Mouse (Mus musculus) small intestine, adult 2 months (tissue): Measurements from ENCODE around the gene Abhd14a. TPM values are rescaled to one million over a fixed set of nuclear protein-coding genes. Genes with fewer than 3 reads are reported as not detected.

Source experiments
- H3K27ac ChIP-seq: fragments of 200-500 bp; 2 replicates; pipeline ENCODE4 v1.5.1; 2012; ENCODE audit warnings: low read depth, low read length, control low read depth, inconsistent platforms; ENCODE audit not compliant: insufficient read depth
- H3K27me3 ChIP-seq: fragments of 200-500 bp; 2 replicates; pipeline ENCODE4 v1.6.1; 2012; ENCODE audit warnings: mild to moderate bottlenecking, moderate library complexity, low read length, inconsistent platforms; ENCODE audit not compliant: control insufficient read depth, insufficient read depth
- H3K36me3 ChIP-seq: fragments of 200-500 bp; 2 replicates; pipeline ENCODE4 v1.6.1; 2012; ENCODE audit warnings: mild to moderate bottlenecking, low read length, control low read depth, inconsistent platforms; ENCODE audit not compliant: control insufficient read depth, insufficient read depth
- H3K4me1 ChIP-seq: fragments of 200-500 bp; 2 replicates; pipeline ENCODE4 v1.6.1; 2012; ENCODE audit warnings: low read length, inconsistent platforms, mixed read lengths; ENCODE audit not compliant: control insufficient read depth, insufficient read depth, insufficient read length
- H3K4me3 ChIP-seq: fragments of 200-500 bp; 2 replicates; pipeline ENCODE4 v1.5.1; 2012; ENCODE audit warnings: low read depth, mild to moderate bottlenecking, control low read depth, inconsistent platforms, low read length, moderate library complexity
- CTCF ChIP-seq: fragments of 200-500 bp; IDR thresholded peaks from 2 replicates; pipeline ENCODE4 v1.5.1; 2012; ENCODE audit warnings: low read depth, mild to moderate bottlenecking, control low read depth, inconsistent platforms, low read length, moderate library complexity, mixed read lengths; ENCODE audit not compliant: insufficient replicate concordance, insufficient read length; ENCODE audit errors: extremely low read depth
- POLR2A ChIP-seq: fragments of 200-500 bp; IDR thresholded peaks from 2 replicates; pipeline ENCODE4 v1.6.1; 2012; ENCODE audit warnings: low read depth, mild to moderate bottlenecking, control low read depth, inconsistent platforms, low read length, moderate library complexity
- WGBS: fragments of 180-500 bp; shearing (Covaris S2); methylation state at CpG from one replicate; pipeline ENCODE4 v1.1.7; 2018; 5-methylcytosine and 5-hydroxymethylcytosine counted together
- polyA plus RNA-seq: library from polyadenylated mRNA; depleted of rRNA; stranded (reverse); fragments of >200 nt; gene quantifications from 2 replicates; pipeline ENCODE4 v1.2.3, GENCODE M21; 2012

Abhd14a gene
- polyA plus RNA-seq, 1 experiment: 28.9 TPM

- no peaks in the 10 kb centered on the region for H3K36me3 ChIP-seq
- H3K27ac ChIP-seq: no peak overlapping the region
- 86% methylated on average over 2 of the region's 2 CpGs for WGBS
- H3K4me1 ChIP-seq: peaks cover 18% of the 10 kb centered on the region
- TF ChIP-seq CTCF (no peak), POLR2A (no peak)
- no peaks in the 10 kb centered on the region for H3K27me3 ChIP-seq
- H3K4me3 ChIP-seq: no peak overlapping the region
Observed at GRCm38 (mm10) chr9:106451899-106452298, 4.4 kb upstream of the Abhd14a start.

GRCm38 (mm10) chr9:106451298-106451697, 3.8 kb upstream of the Abhd14a start:
- H3K36me3 ChIP-seq: no peaks in the 10 kb centered on the region
- no peak for TF ChIP-seq CTCF
- TF ChIP-seq POLR2A: no peak
- H3K4me3 ChIP-seq: no peak overlapping the region
- no peak overlapping the region for H3K27ac ChIP-seq
- H3K27me3 ChIP-seq: no peaks in the 10 kb centered on the region
- WGBS: 81% methylated on average over 11 of the region's 11 CpGs
- peaks cover 21% of the 10 kb centered on the region for H3K4me1 ChIP-seq

DNA sequence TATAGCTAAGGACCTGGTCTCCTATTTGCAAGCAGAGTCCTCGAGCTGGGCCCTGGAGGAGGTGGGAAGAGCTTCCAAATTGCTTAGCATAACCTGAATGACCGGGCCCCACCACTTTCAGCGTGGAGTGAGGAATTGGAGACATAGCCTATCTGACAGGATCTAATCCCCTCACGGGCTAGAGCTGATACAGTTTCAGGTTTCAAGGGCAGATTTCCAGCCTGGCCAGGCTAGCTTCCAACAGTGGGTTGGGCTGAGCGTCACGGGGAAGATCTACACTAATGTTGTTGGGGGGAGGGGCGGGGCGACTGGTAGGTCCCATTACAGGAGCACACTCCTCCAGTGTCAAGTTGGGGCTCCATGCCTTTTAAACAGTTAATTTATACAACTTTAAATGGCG, 3.2 kb upstream of the Abhd14a start:
- H3K36me3 ChIP-seq: no peaks in the 10 kb centered on the region
- H3K4me1 ChIP-seq: peaks cover 27% of the 10 kb centered on the region
- WGBS: 40% methylated on average over 9 of the region's 9 CpGs
- no peaks in the 10 kb centered on the region for H3K27me3 ChIP-seq
- no peak for TF ChIP-seq POLR2A
- no peak for TF ChIP-seq CTCF
- no peak overlapping the region for H3K27ac ChIP-seq
- no peak overlapping the region for H3K4me3 ChIP-seq

DNA sequence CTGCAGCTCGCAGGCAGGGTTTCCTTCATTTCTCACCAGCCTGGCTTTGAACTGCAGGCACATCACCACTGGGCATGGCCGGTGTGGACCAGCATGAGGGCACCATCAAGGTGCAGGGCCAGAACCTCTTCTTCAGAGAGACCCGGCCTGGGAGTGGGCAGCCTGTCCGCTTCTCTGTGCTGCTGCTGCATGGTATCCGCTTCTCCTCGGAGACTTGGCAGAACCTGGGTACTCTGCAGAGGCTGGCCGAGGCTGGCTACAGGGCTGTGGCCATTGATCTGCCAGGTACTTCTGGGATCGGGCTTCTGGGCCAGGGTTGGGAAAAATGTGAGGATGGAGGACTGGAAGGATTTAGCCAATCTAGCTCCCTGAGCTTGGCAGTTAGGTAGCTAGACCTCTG, 2.5 kb upstream of the Abhd14a start:
- Histone ChIP-seq H3K36me3 (no peaks in the 10 kb centered on the region), H3K27me3 (no peaks in the 10 kb centered on the region), H3K4me3 (no peak overlapping the region), H3K27ac (no peak overlapping the region), H3K4me1 (peaks cover 32% of the 10 kb centered on the region)
- TF ChIP-seq CTCF (no peak), POLR2A (no peak)
- 94% methylated on average over 8 of the region's 8 CpGs for WGBS

DNA sequence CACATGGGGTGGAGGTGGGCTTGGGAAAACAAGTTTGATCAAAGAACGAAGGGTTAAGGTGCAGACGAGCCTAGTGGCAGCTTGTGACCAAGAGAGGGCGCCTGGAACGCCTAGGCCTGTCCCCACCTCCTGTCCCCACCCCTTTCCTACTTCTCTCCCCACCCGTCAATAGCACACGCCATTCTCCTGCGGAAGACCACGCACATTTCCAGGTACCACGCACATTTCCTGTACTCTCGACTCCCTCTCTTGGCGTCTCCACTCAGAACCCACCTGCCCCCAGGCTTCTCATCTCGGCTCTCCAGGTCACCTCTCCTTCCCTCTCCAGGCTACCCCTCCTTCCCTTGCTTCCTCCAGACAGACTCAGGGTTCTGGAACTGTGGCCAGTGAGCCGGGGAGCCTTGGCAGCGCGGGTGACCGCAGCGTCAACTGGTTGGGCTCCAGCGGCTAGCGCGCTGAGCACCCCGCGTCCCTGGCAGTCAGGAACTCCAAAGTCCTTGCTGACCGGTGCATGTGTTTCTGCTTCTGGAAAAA, 1.1 kb upstream of the Abhd14a start:
- peak overlapping the region; percentile 74 for H3K4me3 ChIP-seq
- TF ChIP-seq CTCF: peak; percentile 84
- peak; percentile 24; the same call in 1 of the 2 replicates for TF ChIP-seq POLR2A
- under 1% methylated on average over 23 of the region's 23 CpGs for WGBS
- H3K27me3 ChIP-seq: no peaks in the 10 kb centered on the region
- H3K27ac ChIP-seq: peak overlapping the region; percentile 72
- no peaks in the 10 kb centered on the region for H3K36me3 ChIP-seq
- peaks cover 31% of the 10 kb centered on the region for H3K4me1 ChIP-seq

DNA sequence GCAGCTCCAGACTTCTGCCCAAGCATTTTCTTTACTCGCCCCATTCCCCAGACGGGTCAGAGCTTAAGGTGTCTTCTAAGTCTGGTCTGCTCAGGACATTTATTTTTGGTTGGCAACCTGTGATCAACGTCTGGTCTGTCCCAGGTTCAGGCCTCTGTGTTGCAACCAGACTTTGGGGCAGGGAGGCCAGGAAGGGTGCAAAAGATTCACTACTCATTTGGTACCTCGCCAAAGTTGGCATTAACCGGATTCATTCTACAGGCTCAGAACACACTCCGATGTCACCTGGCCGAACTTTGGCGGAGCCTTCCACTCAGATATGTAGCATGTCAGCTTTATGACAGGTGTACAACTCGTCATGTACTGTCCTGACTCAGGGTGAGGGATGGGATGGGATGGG, 473 bp upstream of the Abhd14a start:
- TF ChIP-seq POLR2A (no peak), CTCF (no peak)
- H3K4me3 ChIP-seq: peak overlapping the region; percentile 74
- no peaks in the 10 kb centered on the region for H3K36me3 ChIP-seq
- H3K27me3 ChIP-seq: no peaks in the 10 kb centered on the region
- 16% methylated on average over 9 of the region's 9 CpGs for WGBS
- H3K4me1 ChIP-seq: peaks cover 28% of the 10 kb centered on the region
- H3K27ac ChIP-seq: peak overlapping the region; percentile 51

DNA sequence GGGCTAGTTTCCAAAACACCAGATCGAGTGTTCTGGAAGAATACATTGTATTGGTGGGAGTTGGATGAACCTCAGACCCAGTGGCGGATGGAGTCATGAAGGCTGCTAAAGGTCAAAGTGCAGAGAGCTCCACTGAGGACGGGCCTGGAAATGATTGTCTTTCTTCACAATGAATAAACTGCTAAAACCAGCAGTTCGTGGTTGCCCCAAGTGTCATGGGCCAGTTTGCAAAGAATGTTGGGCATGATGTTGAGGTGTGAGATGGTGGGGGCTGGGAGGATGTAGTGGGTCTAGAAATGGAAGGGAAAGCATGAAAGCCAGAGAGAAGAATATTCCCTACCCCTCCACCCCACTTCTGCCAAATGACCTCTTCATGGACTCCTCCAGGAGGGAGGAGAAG, 2.6 kb downstream of the Abhd14a start:
- Histone ChIP-seq H3K27ac (no peak overlapping the region), H3K36me3 (no peaks in the 10 kb centered on the region), H3K4me1 (peaks cover 26% of the 10 kb centered on the region), H3K4me3 (no peak overlapping the region), H3K27me3 (no peaks in the 10 kb centered on the region)
- WGBS: 37% methylated on average over 4 of the region's 4 CpGs
- TF ChIP-seq POLR2A: no peak
- no peak for TF ChIP-seq CTCF
